Mouse (Mus musculus) lung, adult 2 months (tissue): Measurements from ENCODE around the gene Insc. TPM values are rescaled to one million over a fixed set of nuclear protein-coding genes. Genes with fewer than 3 reads are reported as not detected.
"Not testable (repeated sequence)": the region's sequence is repeated elsewhere in the genome, so short reads cannot be mapped to it uniquely, and the experiment has no call there.

Experiments used
- DNase-seq: peaks from one replicate; pipeline ENCODE4 v3.0.0; 2022
- H3K4me1 ChIP-seq: fragments of 200-500 bp; 2 replicates; pipeline ENCODE4 v1.6.1; 2011; ENCODE audit warnings: low read length; ENCODE audit not compliant: control insufficient read depth, insufficient read depth
- H3K4me3 ChIP-seq: fragments of 200-500 bp; replicated peaks from 2 replicates; pipeline ENCODE3; 2011; ENCODE audit warnings: low read depth, mild to moderate bottlenecking, control low read depth, low read length; ENCODE audit errors: extremely low read depth
- CTCF ChIP-seq: fragments of 200-500 bp; IDR thresholded peaks from 2 replicates; pipeline ENCODE4 v1.5.1; 2011; ENCODE audit warnings: mild to moderate bottlenecking, low read length, control low read depth; ENCODE audit not compliant: insufficient read depth
- POLR2A ChIP-seq: fragments of 200-500 bp; IDR thresholded peaks from 2 replicates; pipeline ENCODE4 v1.6.1; 2011; ENCODE audit warnings: low read depth, mild to moderate bottlenecking, control low read depth, low read length, borderline replicate concordance; ENCODE audit errors: extremely low read depth
- WGBS: fragments of 180-500 bp; shearing (Covaris S2); methylation state at CpG from one replicate; pipeline ENCODE4 v1.1.7; 2018; 5-methylcytosine and 5-hydroxymethylcytosine counted together
- polyA plus RNA-seq: library from polyadenylated mRNA; depleted of rRNA; stranded (reverse); fragments of >200 nt; gene quantifications from 2 replicates; pipeline ENCODE4 v1.2.3, GENCODE M21; 2012

The Insc gene
- polyA plus RNA-seq, 1 experiment, result 0.95 TPM

GRCm38 (mm10) chr7:114731700-114732099 is 11.8 kb upstream of the Insc start:
- peak; percentile 25; the same call in 1 of the 2 replicates for TF ChIP-seq CTCF
- H3K4me3 ChIP-seq, H3K4me1 ChIP-seq, DNase-seq: not testable (repeated sequence)
- 36% methylated on average over 4 of the region's 4 CpGs for WGBS

- TF ChIP-seq CTCF (no peak), POLR2A (no peak)
- Histone ChIP-seq H3K4me3 (no peak overlapping the region), H3K4me1 (no peaks in the 10 kb centered on the region)
- DNase-seq, result no peak
- WGBS, result 76% methylated on average over 5 of the region's 5 CpGs
Observed at GRCm38 (mm10) chr7:114736256-114736655, 7.2 kb upstream of the Insc start.

GRCm38 (mm10) chr7:114738166-114738565 is 5.3 kb upstream of the Insc start:
- no peak overlapping the region for H3K4me3 ChIP-seq
- DNase-seq, result no peak
- no peaks in the 10 kb centered on the region for H3K4me1 ChIP-seq
- TF ChIP-seq CTCF, result no peak
- no peak for TF ChIP-seq POLR2A

- no peak for DNase-seq
- WGBS, result 45% methylated on average over 6 of the region's 6 CpGs
- no peak overlapping the region for H3K4me3 ChIP-seq
Observed at GRCm38 (mm10) chr7:114740360-114741165, 2.9 kb upstream of the Insc start.

GRCm38 (mm10) chr7:114744639-114745245 is 1.2 kb downstream of the Insc start:
- Histone ChIP-seq H3K4me3 (no peak overlapping the region), H3K4me1 (no peaks in the 10 kb centered on the region)
- 38% methylated on average over 3 of the region's 3 CpGs for WGBS
- DNase-seq, result no peak
- TF ChIP-seq POLR2A, result no peak
- no peak for TF ChIP-seq CTCF

More at GRCm38 (mm10) chr7:114740360-114741165, 2.9 kb upstream of the Insc start:
- H3K4me1 ChIP-seq, result no peaks in the 10 kb centered on the region
- TF ChIP-seq CTCF, result no peak
- no peak for TF ChIP-seq POLR2A

- no peaks in the 10 kb centered on the region for H3K4me1 ChIP-seq
- TF ChIP-seq POLR2A (no peak), CTCF (no peak)
- 7% methylated on average over 34 of the region's 34 CpGs for WGBS
- no peak overlapping the region for H3K4me3 ChIP-seq
- DNase-seq, result no peak
Observed at GRCm38 (mm10) chr7:114745481-114746271, 2.2 kb downstream of the Insc start.

GRCm38 (mm10) chr7:114747596-114747995 is 4.1 kb downstream of the Insc start:
- 80% methylated on average over 3 of the region's 3 CpGs for WGBS
- no peaks in the 10 kb centered on the region for H3K4me1 ChIP-seq
- TF ChIP-seq CTCF, result no peak
- no peak for TF ChIP-seq POLR2A

GRCm38 (mm10) chr7:114748239-114748638 is 4.7 kb downstream of the Insc start:
- no peak for DNase-seq
- Histone ChIP-seq H3K4me1 (no peaks in the 10 kb centered on the region), H3K4me3 (no peak overlapping the region)
- TF ChIP-seq POLR2A, result no peak
- TF ChIP-seq CTCF, result no peak
- 65% methylated on average over 4 of the region's 4 CpGs for WGBS

More at GRCm38 (mm10) chr7:114747596-114747995, 4.1 kb downstream of the Insc start:
- no peak for DNase-seq
- no peak overlapping the region for H3K4me3 ChIP-seq

GRCm38 (mm10) chr7:114753471-114753870 is 10.0 kb downstream of the Insc start:
- DNase-seq, result no peak
- no peak for TF ChIP-seq POLR2A
- no peak for TF ChIP-seq CTCF
- WGBS, result 94% methylated on average over 2 of the region's 2 CpGs
- H3K4me3 ChIP-seq, result no peak overlapping the region
- no peaks in the 10 kb centered on the region for H3K4me1 ChIP-seq
